Mouse (Mus musculus) heart, postnatal 0 days (tissue): ENCODE measurements around the gene Slc12a5.

Experiments used
- CTCF ChIP-seq: IDR thresholded peaks from 2 replicates; pipeline ENCODE4 v1.5.1; 2016; ENCODE audit warnings: antibody characterized with exemption, control low read depth, low read depth
- EP300 ChIP-seq: IDR thresholded peaks from 2 replicates; pipeline ENCODE4 v1.6.1; 2016; ENCODE audit warnings: antibody characterized with exemption, low read depth

- TF ChIP-seq CTCF = peak; percentile 85
- no peak for TF ChIP-seq EP300
Observed at GRCm38 (mm10) chr2:164924100-164924857, 36.3 kb upstream of the Slc12a5 start.
